Mouse (Mus musculus) heart, postnatal 0 days (tissue): ENCODE data around the gene Ptprc. TPM values are rescaled to one million over a fixed set of nuclear protein-coding genes. Genes with fewer than 3 reads are reported as not detected.

Experiments
- ATAC-seq: fragments of 200-750 bp; cut with Nextera tagmentation; 2 replicates; pipeline ENCODE4 v1.8.0; 2017; ENCODE audit warnings: low read depth, moderate number of reproducible peaks, moderate library complexity; ENCODE audit not compliant: insufficient read depth
- DNase-seq: peaks from one replicate; pipeline ENCODE4 v3.0.0-alpha.2; 2016; ENCODE audit warnings: low spot score
- H3K27ac ChIP-seq: fragments of 300-500 bp; sonication (generic); 2 replicates; pipeline ENCODE4 v1.5.1; 2014; ENCODE audit warnings: low read depth, mild to moderate bottlenecking
- H3K27me3 ChIP-seq: fragments of 300-500 bp; sonication (generic); 2 replicates; pipeline ENCODE4 v1.6.1; 2014; ENCODE audit warnings: low read length, mixed read lengths; ENCODE audit not compliant: control insufficient read depth, insufficient read depth
- H3K36me3 ChIP-seq: fragments of 300-500 bp; sonication (generic); replicated peaks from 2 replicates; pipeline ENCODE4 v1.6.1; 2014; ENCODE audit warnings: low read length, mixed read lengths; ENCODE audit not compliant: control insufficient read depth, insufficient read depth
- H3K4me1 ChIP-seq: fragments of 300-500 bp; sonication (generic); 2 replicates; pipeline ENCODE4 v1.6.1; 2014; ENCODE audit warnings: antibody characterized with exemption; ENCODE audit not compliant: control insufficient read depth, insufficient read depth
- H3K4me2 ChIP-seq: fragments of 300-500 bp; sonication (generic); 2 replicates; pipeline ENCODE4 v1.6.1; 2014; ENCODE audit warnings: low read depth, mild to moderate bottlenecking, low read length, moderate library complexity
- H3K4me3 ChIP-seq: fragments of 300-500 bp; sonication (generic); 2 replicates; pipeline ENCODE4 v1.5.1; 2014; ENCODE audit warnings: low read depth, low read length
- H3K9ac ChIP-seq: fragments of 300-500 bp; sonication (generic); replicated peaks from 2 replicates; pipeline ENCODE4 v1.6.1; 2014; ENCODE audit warnings: low read depth, low read length, mixed read lengths
- H3K9me3 ChIP-seq: fragments of 300-500 bp; sonication (generic); replicated peaks from 2 replicates; pipeline ENCODE4 v1.6.1; 2016; ENCODE audit warnings: low read length; ENCODE audit not compliant: control insufficient read depth
- CTCF ChIP-seq: IDR thresholded peaks from 2 replicates; pipeline ENCODE4 v1.5.1; 2016; ENCODE audit warnings: antibody characterized with exemption, control low read depth, low read depth
- EP300 ChIP-seq: IDR thresholded peaks from 2 replicates; pipeline ENCODE4 v1.6.1; 2016; ENCODE audit warnings: antibody characterized with exemption, low read depth
- WGBS: fragments of 180-500 bp; shearing (Covaris S2); extraction: QIAGEN DNeasy Blood & Tissue Kit; methylation state at CpG from one replicate; pipeline ENCODE4 v1.1.7; 2014; 5-methylcytosine and 5-hydroxymethylcytosine counted together
- polyA plus RNA-seq: library from polyadenylated mRNA; unstranded; fragments of >200 nt; fragmentation: Nextera tagmentation; extraction: Ambion mirVana; gene quantifications from 2 replicates; pipeline ENCODE4 v1.2.1, GENCODE M21; 2015
- total RNA-seq: library from RNA; depleted of rRNA; stranded (reverse); fragments of >200 nt; gene quantifications from 2 replicates; pipeline ENCODE4 v1.2.3, GENCODE M21; 2014; ENCODE audit warnings: low replicate concordance

The Ptprc gene
- total and polyA plus RNA-seq, 2 experiments from 2014 or later: 1.2 to 2.3 TPM

GRCm38 (mm10) chr1:138158921-138159320 is 16.6 kb downstream of the Ptprc start:
- H3K4me1 ChIP-seq: no peaks in the 10 kb centered on the region
- H3K27ac ChIP-seq: no peak overlapping the region
- no peaks in the 10 kb centered on the region for H3K36me3 ChIP-seq
- H3K27me3 ChIP-seq: no peaks in the 10 kb centered on the region
- H3K9me3 ChIP-seq: no peaks in the 10 kb centered on the region
- no peak overlapping the region for H3K4me3 ChIP-seq
- no peak for ATAC-seq
- WGBS: 73% methylated on average over 2 of the region's 2 CpGs
- H3K4me2 ChIP-seq: no peak overlapping the region
- no peak for TF ChIP-seq CTCF
- no peak for TF ChIP-seq EP300
- no peak overlapping the region for H3K9ac ChIP-seq
- no peak for DNase-seq

DNA sequence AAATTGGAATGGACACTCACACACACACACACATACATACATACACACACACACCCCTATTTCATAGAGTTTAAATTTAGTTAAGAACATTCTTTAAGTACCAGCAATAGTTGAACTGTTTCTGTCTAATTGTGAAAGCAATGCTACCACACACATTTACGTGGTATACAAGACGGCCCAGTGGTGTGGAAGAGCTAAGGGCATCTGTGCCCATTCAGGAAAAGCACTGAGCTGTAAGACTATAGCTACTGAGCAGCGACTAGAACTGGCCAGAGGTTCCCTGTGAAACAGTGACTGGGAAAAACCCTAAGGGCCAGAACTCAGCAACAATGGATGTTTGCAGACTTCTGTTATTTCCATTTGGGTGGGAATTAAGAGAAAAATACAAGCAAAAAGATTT is 17.3 kb downstream of the Ptprc start:
- H3K4me1 ChIP-seq: no peaks in the 10 kb centered on the region
- H3K27me3 ChIP-seq: no peaks in the 10 kb centered on the region
- no peak overlapping the region for H3K4me2 ChIP-seq
- no peak for TF ChIP-seq CTCF
- no peak for TF ChIP-seq EP300
- H3K9ac ChIP-seq: no peak overlapping the region
- H3K27ac ChIP-seq: peak overlapping the region; percentile 20; the same call in 1 of the 2 replicates
- DNase-seq: no peak
- H3K9me3 ChIP-seq: no peaks in the 10 kb centered on the region
- 70% methylated on average over 3 of the region's 3 CpGs for WGBS
- no peak for ATAC-seq
- no peak overlapping the region for H3K4me3 ChIP-seq
- no peaks in the 10 kb centered on the region for H3K36me3 ChIP-seq

- Histone ChIP-seq H3K4me3 (no peak overlapping the region), H3K4me2 (no peak overlapping the region), H3K27me3 (no peaks in the 10 kb centered on the region), H3K9me3 (no peaks in the 10 kb centered on the region), H3K27ac (no peak overlapping the region; the same call in 1 of the 2 replicates), H3K36me3 (no peaks in the 10 kb centered on the region), H3K4me1 (no peaks in the 10 kb centered on the region), H3K9ac (no peak overlapping the region)
- 58% methylated on average over 2 of the region's 2 CpGs for WGBS
- no peak for ATAC-seq
- DNase-seq: no peak
- TF ChIP-seq CTCF: no peak
- no peak for TF ChIP-seq EP300
These were observed 17.8 kb downstream of the Ptprc start for GRCm38 (mm10) chr1:138157709-138158108.

DNA sequence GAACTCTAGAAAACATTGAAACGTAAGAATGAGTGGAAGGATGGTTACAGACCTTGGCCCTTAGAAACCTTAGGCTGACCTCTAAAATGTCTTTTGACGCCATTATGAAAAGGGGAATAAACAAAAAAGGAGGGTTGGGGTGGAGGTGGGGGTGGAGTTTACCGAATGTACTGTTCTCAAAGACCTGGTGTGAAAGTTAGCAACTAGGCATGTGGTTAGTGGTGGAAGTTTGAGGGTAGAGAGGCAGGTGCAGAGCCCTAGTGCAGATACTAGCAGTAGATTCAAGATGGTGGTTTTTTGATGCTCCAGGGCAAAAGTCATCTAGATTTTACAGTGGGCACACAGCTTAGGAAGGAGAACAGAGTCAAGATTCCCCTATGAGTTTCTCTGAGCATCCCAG is 18.5 kb downstream of the Ptprc start:
- Histone ChIP-seq H3K4me2 (no peak overlapping the region), H3K9me3 (no peaks in the 10 kb centered on the region), H3K27ac (no peak overlapping the region; the same call in 1 of the 2 replicates), H3K9ac (no peak overlapping the region), H3K4me3 (no peak overlapping the region), H3K27me3 (no peaks in the 10 kb centered on the region), H3K36me3 (no peaks in the 10 kb centered on the region), H3K4me1 (no peaks in the 10 kb centered on the region)
- TF ChIP-seq EP300 (no peak), CTCF (no peak)
- ATAC-seq (no peak), DNase-seq (no peak)
- 82% methylated on average over 3 of the region's 3 CpGs for WGBS

DNA sequence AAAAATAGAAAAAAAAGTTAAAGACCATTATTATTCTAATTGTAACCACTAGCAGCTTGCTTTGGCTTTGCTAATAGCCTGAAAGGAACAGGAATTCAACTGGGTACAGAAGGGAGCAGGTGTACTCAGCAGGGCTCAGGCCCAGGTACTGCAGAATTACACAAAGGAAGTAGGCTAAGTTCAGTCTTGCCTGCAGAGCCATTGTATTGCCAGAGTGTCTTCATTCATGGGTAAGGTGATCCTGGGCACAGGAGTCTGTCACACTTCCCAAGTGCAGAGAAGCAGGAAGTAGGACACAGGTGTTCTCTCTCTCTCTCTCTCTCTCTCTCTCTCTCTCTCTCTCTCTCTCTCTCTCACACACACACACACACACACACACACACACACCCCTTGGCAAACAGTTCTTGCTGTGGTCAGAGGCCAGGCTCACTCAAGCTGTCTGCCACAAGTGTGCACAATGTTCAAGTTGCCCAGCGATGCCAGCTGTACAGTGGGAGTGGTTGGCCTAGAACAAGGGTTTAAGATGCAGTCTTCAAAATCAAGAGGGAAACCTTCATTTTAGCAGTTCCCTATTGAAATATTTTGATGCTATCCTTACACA is 21.2 kb downstream of the Ptprc start:
- no peak for TF ChIP-seq EP300
- H3K36me3 ChIP-seq: no peaks in the 10 kb centered on the region
- no peak overlapping the region; the same call in 1 of the 2 replicates for H3K27ac ChIP-seq
- WGBS: 70% methylated on average over 1 of the region's 1 CpGs
- ATAC-seq (no peak), DNase-seq (no peak)
- H3K9ac ChIP-seq: no peak overlapping the region
- H3K4me2 ChIP-seq: no peak overlapping the region
- H3K27me3 ChIP-seq: no peaks in the 10 kb centered on the region
- H3K4me1 ChIP-seq: no peaks in the 10 kb centered on the region
- no peaks in the 10 kb centered on the region for H3K9me3 ChIP-seq
- no peak overlapping the region for H3K4me3 ChIP-seq

GRCm38 (mm10) chr1:138153126-138153525 is 22.4 kb downstream of the Ptprc start:
- WGBS: 79% methylated on average over 4 of the region's 4 CpGs
- H3K27ac ChIP-seq: no peak overlapping the region
- H3K27me3 ChIP-seq: no peaks in the 10 kb centered on the region
- no peak overlapping the region for H3K9ac ChIP-seq
- TF ChIP-seq CTCF (no peak), EP300 (no peak)
- H3K4me2 ChIP-seq: no peak overlapping the region
- ATAC-seq (no peak), DNase-seq (no peak)
- H3K4me3 ChIP-seq: no peak overlapping the region
- no peaks in the 10 kb centered on the region for H3K4me1 ChIP-seq
- no peaks in the 10 kb centered on the region for H3K9me3 ChIP-seq
- H3K36me3 ChIP-seq: no peaks in the 10 kb centered on the region
